Comparison of ENCODE assay signal across 22 mouse cellular contexts in the genomic region with DNA sequence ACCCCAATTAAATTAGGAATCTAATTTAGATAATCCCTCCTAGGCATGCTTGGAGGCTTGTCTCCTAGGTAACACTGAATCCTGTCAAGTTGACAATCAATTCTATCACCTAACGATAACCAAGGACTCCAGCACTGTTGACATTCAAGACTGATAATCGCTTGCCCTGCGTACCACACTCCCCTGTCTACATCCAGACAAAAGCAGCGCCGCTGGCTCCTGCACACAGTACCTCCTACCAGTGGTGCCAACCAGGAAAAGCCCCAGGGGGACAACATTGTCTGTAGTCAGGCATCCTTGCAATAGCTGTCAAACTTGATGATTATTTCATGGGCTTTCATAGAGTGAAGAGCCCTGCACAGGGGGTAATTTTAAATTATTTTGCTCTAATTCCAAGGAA.
DNase-seq lines count a peak whose midpoint lies in the region; ATAC-seq and TF ChIP-seq lines count a peak whose summit lies in the region.
"Had no signal": no experiment of that assay in that cellular context is flagged by ENCODE, and none has a peak within 500 bp of the region (broad histone marks: within the 10 kb centered on the region; RNA-seq: fewer than 3 reads in every experiment).

No protein-coding gene starts in this region.

- no peaks in the 10 kb centered on the region for H3K36me3 ChIP-seq in midbrain, embryonic 13.5 days
- no peaks in the 10 kb centered on the region for H3K36me3 ChIP-seq in midbrain, embryonic 11.5 days (ENCODE audit: control insufficient read depth, insufficient read depth, low read length)
- H3K36me3 ChIP-seq in midbrain, embryonic 15.5 days (replicated peaks): no peaks in the 10 kb centered on the region
- no peaks in the 10 kb centered on the region for H3K36me3 ChIP-seq in midbrain, postnatal 0 days (ENCODE audit: insufficient read depth, low read length)
- H3K36me3 ChIP-seq in heart, embryonic 11.5 days (ENCODE audit: control insufficient read depth, insufficient read depth, low read length): no peaks in the 10 kb centered on the region
- H3K36me3 ChIP-seq: embryonic facial prominence, embryonic 10.5 days; embryonic facial prominence, embryonic 12.5 days; forebrain, embryonic 15.5 days had no signal

- TF ChIP-seq POLR2A in brain, embryonic 14.5 days (IDR thresholded peaks at IDR 0.05; ENCODE audit: borderline replicate concordance, extremely low read depth, insufficient read depth, insufficient read length, poor library complexity, severe bottlenecking): no peak

- H3K9ac ChIP-seq in midbrain, embryonic 13.5 days (replicated peaks): no peak overlapping the region
- H3K9ac ChIP-seq in midbrain, embryonic 11.5 days (ENCODE audit: low read length): no peak overlapping the region
- no peak overlapping the region for H3K9ac ChIP-seq in midbrain, embryonic 15.5 days
- H3K9ac ChIP-seq in midbrain, postnatal 0 days (replicated peaks; ENCODE audit: low read length, poor library complexity, severe bottlenecking): no peak overlapping the region
- H3K9ac ChIP-seq in heart, embryonic 11.5 days (ENCODE audit: low read depth, low read length): no peak overlapping the region
- H3K9ac ChIP-seq: embryonic facial prominence, embryonic 12.5 days; forebrain, embryonic 13.5 days; forebrain, embryonic 15.5 days; forebrain, postnatal 0 days had no signal

- H3K4me3 ChIP-seq in midbrain, embryonic 13.5 days (replicated peaks): no peak overlapping the region
- no peak overlapping the region for H3K4me3 ChIP-seq in midbrain, embryonic 11.5 days (ENCODE audit: low read depth, low read length)
- H3K4me3 ChIP-seq in midbrain, embryonic 15.5 days: no peak overlapping the region
- H3K4me3 ChIP-seq in midbrain, postnatal 0 days (ENCODE audit: low read depth, low read length): no peak overlapping the region
- H3K4me3 ChIP-seq in heart, embryonic 11.5 days (ENCODE audit: low read depth, low read length): no peak overlapping the region
- H3K4me3 ChIP-seq: embryonic facial prominence, embryonic 10.5 days; embryonic facial prominence, embryonic 12.5 days; forebrain, embryonic 13.5 days; forebrain, embryonic 15.5 days had no signal

- H3K27me3 ChIP-seq in midbrain, embryonic 13.5 days: peaks cover 39% of the 10 kb centered on the region
- no peaks in the 10 kb centered on the region for H3K27me3 ChIP-seq in midbrain, embryonic 11.5 days (ENCODE audit: control insufficient read depth, insufficient read depth, low read length)
- H3K27me3 ChIP-seq in midbrain, embryonic 15.5 days (replicated peaks): peaks cover 3% of the 10 kb centered on the region
- no peaks in the 10 kb centered on the region for H3K27me3 ChIP-seq in midbrain, postnatal 0 days (ENCODE audit: insufficient read depth, low read length)
- peaks cover 44% of the 10 kb centered on the region for H3K27me3 ChIP-seq in heart, embryonic 11.5 days (ENCODE audit: control insufficient read depth, insufficient read depth, low read length)
- H3K27me3 ChIP-seq: embryonic facial prominence, embryonic 12.5 days; forebrain, embryonic 15.5 days had no signal

- H3K4me1 ChIP-seq in midbrain, embryonic 13.5 days (replicated peaks): peaks cover 14% of the 10 kb centered on the region
- H3K4me1 ChIP-seq in midbrain, embryonic 11.5 days (ENCODE audit: control insufficient read depth, insufficient read depth, low read length): no peaks in the 10 kb centered on the region
- peaks cover 7% of the 10 kb centered on the region for H3K4me1 ChIP-seq in midbrain, embryonic 15.5 days
- H3K4me1 ChIP-seq in midbrain, postnatal 0 days (ENCODE audit: insufficient read depth, low read length): peaks cover 2% of the 10 kb centered on the region; the same call in 1 of the 2 replicates
- H3K4me1 ChIP-seq in heart, embryonic 11.5 days (ENCODE audit: control insufficient read depth, insufficient read depth, low read length): peaks cover 2% of the 10 kb centered on the region

- H3K4me2 ChIP-seq in midbrain, embryonic 13.5 days (replicated peaks): no peak overlapping the region
- H3K4me2 ChIP-seq in midbrain, embryonic 11.5 days: no peak overlapping the region
- no peak overlapping the region for H3K4me2 ChIP-seq in midbrain, embryonic 15.5 days
- H3K4me2 ChIP-seq in midbrain, postnatal 0 days (ENCODE audit: low read depth, low read length, poor library complexity, severe bottlenecking): no peak overlapping the region
- no peak overlapping the region for H3K4me2 ChIP-seq in heart, embryonic 11.5 days
- H3K4me2 ChIP-seq: embryonic facial prominence, embryonic 12.5 days; forebrain, embryonic 13.5 days; forebrain, embryonic 15.5 days had no signal

- 19% methylated on average over 5 of the region's 5 CpGs for WGBS in midbrain, embryonic 13.5 days
- 27% methylated on average over 5 of the region's 5 CpGs for WGBS in midbrain, embryonic 11.5 days
- WGBS in midbrain, embryonic 15.5 days: 4% methylated on average over 5 of the region's 5 CpGs
- 21% methylated on average over 5 of the region's 5 CpGs for WGBS in midbrain, postnatal 0 days
- WGBS in heart, embryonic 11.5 days (ENCODE audit: insufficient replicate concordance): 30% methylated on average over 5 of the region's 5 CpGs

- no peak for DNase-seq in midbrain, embryonic 11.5 days (ENCODE audit: low spot score, missing footprints)
- DNase-seq in brain, embryonic 14.5 days (ENCODE audit: low read depth): peak; percentile 54
- no peak for DNase-seq in midbrain, postnatal 0 days (ENCODE audit: low spot score)
- no peak for DNase-seq in adrenal gland, postnatal 10 days
- no peak for DNase-seq in left cerebral cortex, postnatal 36 days (ENCODE audit: low spot score in 2 of 2)
- DNase-seq: adrenal gland, adult 8-10 months; adrenal gland, postnatal 25 days; cerebellum, adult 11-12 months; cerebellum, adult 2 months; cerebellum, adult 9-10 months; cerebellum, postnatal 10 days; cerebellum, postnatal 25 days; forebrain, postnatal 0 days had no signal

- ATAC-seq in midbrain, embryonic 13.5 days: 0 out of 2 replicates have a peak, but pooled peaks have one; percentile 39
- ATAC-seq in midbrain, embryonic 11.5 days (ENCODE audit: low FRiP score): no peak
- ATAC-seq in midbrain, embryonic 15.5 days (replicated peaks): peak; percentile 71; the same call in 1 of the 2 replicates
- ATAC-seq in midbrain, postnatal 0 days (ENCODE audit: low FRiP score): peak; percentile 60; the same call in 1 of the 2 replicates
- no peak for ATAC-seq in heart, embryonic 11.5 days (replicated peaks; ENCODE audit: insufficient number of reproducible peaks, low FRiP score, low TSS enrichment)
- ATAC-seq: activated CD4-positive, CD25-positive, alpha-beta regulatory T cell, adult 4 months; forebrain, embryonic 13.5 days; forebrain, embryonic 15.5 days; forebrain, postnatal 0 days; Patski had no signal

- no peak for TF ChIP-seq CTCF in brain, embryonic 14.5 days (IDR thresholded peaks at IDR 0.05; ENCODE audit: borderline replicate concordance, extremely low read depth, insufficient read depth, insufficient read length)
- no peak for TF ChIP-seq CTCF in midbrain, postnatal 0 days (IDR thresholded peaks at IDR 0.05)

- intact Hi-C loops in left cerebral cortex, postnatal 36 days (cut with DNase I): no loop called here

- no peak overlapping the region for H3K27ac ChIP-seq in midbrain, embryonic 13.5 days
- no peak overlapping the region for H3K27ac ChIP-seq in midbrain, embryonic 11.5 days (ENCODE audit: low read depth, low read length)
- H3K27ac ChIP-seq in midbrain, embryonic 15.5 days: no peak overlapping the region
- H3K27ac ChIP-seq in midbrain, postnatal 0 days (ENCODE audit: low read depth, low read length): no peak overlapping the region
- no peak overlapping the region for H3K27ac ChIP-seq in heart, embryonic 11.5 days (ENCODE audit: low read depth, low read length)
- H3K27ac ChIP-seq: embryonic facial prominence, embryonic 10.5 days; embryonic facial prominence, embryonic 12.5 days; forebrain, embryonic 13.5 days; forebrain, embryonic 15.5 days had no signal

- H3K9me3 ChIP-seq in midbrain, embryonic 13.5 days: no peaks in the 10 kb centered on the region
- no peaks in the 10 kb centered on the region for H3K9me3 ChIP-seq in midbrain, embryonic 11.5 days (ENCODE audit: control insufficient read depth, low read length)
- no peaks in the 10 kb centered on the region for H3K9me3 ChIP-seq in midbrain, embryonic 15.5 days
- no peaks in the 10 kb centered on the region for H3K9me3 ChIP-seq in midbrain, postnatal 0 days (ENCODE audit: low read length)
- no peaks in the 10 kb centered on the region for H3K9me3 ChIP-seq in heart, embryonic 11.5 days (replicated peaks; ENCODE audit: control insufficient read depth, low read length)
- H3K9me3 ChIP-seq: embryonic facial prominence, embryonic 10.5 days; embryonic facial prominence, embryonic 12.5 days; forebrain, embryonic 13.5 days; forebrain, embryonic 15.5 days had no signal

Comparison
In these comparisons a context has a peak if more than half of its experiments do, and no peak if none do; other contexts are left out.
1. ATAC-seq: peak in midbrain, embryonic 13.5 days (single experiment), midbrain, embryonic 15.5 days (single experiment) and midbrain, postnatal 0 days (single experiment); none in midbrain, embryonic 11.5 days (single experiment) and heart, embryonic 11.5 days (single experiment).